Mouse (Mus musculus) myocyte (in vitro differentiated cells): ENCODE measurements around the gene Lgals7. TPM values are rescaled to one million over a fixed set of nuclear protein-coding genes. Genes with fewer than 3 reads are reported as not detected.

Source experiments
- H3K27me3 ChIP-seq: one replicate; pipeline ENCODE4 v1.6.1; 2011; ENCODE audit not compliant: control insufficient read depth, insufficient read depth, insufficient read length
- H3K36me3 ChIP-seq: one replicate; pipeline ENCODE4 v1.6.1; 2011; ENCODE audit not compliant: control insufficient read depth, insufficient read depth
- H3K4me2 ChIP-seq: one replicate; pipeline ENCODE4 v1.6.1; 2011; ENCODE audit warnings: low read depth, control low read depth
- H3K4me3 ChIP-seq: one replicate; pipeline ENCODE4 v1.5.1; 2011; ENCODE audit warnings: mild to moderate bottlenecking, control low read depth, moderate library complexity
- H3K79me2 ChIP-seq: one replicate; pipeline ENCODE4 v1.6.1; 2011; ENCODE audit not compliant: control insufficient read depth, insufficient read depth
- H3ac ChIP-seq: one replicate; pipeline ENCODE4 v1.6.1; 2011; ENCODE audit not compliant: control insufficient read depth, insufficient read length
- CEBPB ChIP-seq: IDR thresholded peaks from 2 replicates; pipeline ENCODE4 v1.6.1; 2011; ENCODE audit warnings: mild to moderate bottlenecking, moderate library complexity; ENCODE audit not compliant: poor library complexity, insufficient read depth, severe bottlenecking
- E2F4 ChIP-seq: IDR thresholded peaks from one replicate; pipeline ENCODE4 v1.6.1; 2011; ENCODE audit warnings: mild to moderate bottlenecking, control low read depth, moderate library complexity; ENCODE audit not compliant: insufficient read depth
- MAX ChIP-seq: IDR thresholded peaks from one replicate; pipeline ENCODE4 v1.6.1; 2011; ENCODE audit warnings: low read depth, mild to moderate bottlenecking, control low read depth
- MYOD1 ChIP-seq, 3 experiments: IDR thresholded peaks; one replicate each; pipeline ENCODE4 v1.6.1; 2011; ENCODE audit warnings: control low read depth in 2 of 3, low read depth in 2 of 3, mild to moderate bottlenecking in 2 of 3, moderate library complexity in 1 of 3; ENCODE audit not compliant: insufficient read length in 2 of 3, control insufficient read depth in 1 of 3
- MYOG ChIP-seq, 3 experiments: IDR thresholded peaks; one replicate each; pipeline ENCODE4 v1.6.1; 2011; ENCODE audit warnings: control low read depth in 2 of 3, low read depth in 2 of 3, mild to moderate bottlenecking in 2 of 3; ENCODE audit not compliant: insufficient read length in 2 of 3, control insufficient read depth in 1 of 3, insufficient read depth in 1 of 3
- POLR2A ChIP-seq: IDR thresholded peaks from one replicate; pipeline ENCODE4 v1.6.1; 2011; ENCODE audit warnings: low read depth, mild to moderate bottlenecking, control low read depth, moderate library complexity; ENCODE audit not compliant: insufficient read length
- POLR2AphosphoS2 ChIP-seq: IDR thresholded peaks from one replicate; pipeline ENCODE4 v1.6.1; 2011; ENCODE audit warnings: low read depth, control low read depth; ENCODE audit not compliant: insufficient read length
- REST ChIP-seq: IDR thresholded peaks from one replicate; pipeline ENCODE4 v1.6.1; 2011; ENCODE audit warnings: mild to moderate bottlenecking, control low read depth, moderate library complexity; ENCODE audit not compliant: insufficient read depth, insufficient read length
- SRF ChIP-seq: IDR thresholded peaks from one replicate; pipeline ENCODE4 v1.6.1; 2011; ENCODE audit warnings: low read depth; ENCODE audit not compliant: control insufficient read depth, insufficient read length
- TCF12 ChIP-seq: IDR thresholded peaks from one replicate; pipeline ENCODE4 v1.6.1; 2011; ENCODE audit warnings: mild to moderate bottlenecking, control low read depth; ENCODE audit not compliant: poor library complexity, insufficient read depth, severe bottlenecking
- TCF3 ChIP-seq: IDR thresholded peaks from one replicate; pipeline ENCODE4 v1.6.1; 2011; ENCODE audit warnings: low read depth, control low read depth; ENCODE audit not compliant: insufficient read length
- USF1 ChIP-seq: IDR thresholded peaks from one replicate; pipeline ENCODE4 v1.6.1; 2011; ENCODE audit warnings: low read depth, mild to moderate bottlenecking, control low read depth, moderate library complexity
- polyA plus RNA-seq: library from polyadenylated mRNA; unstranded; fragments of >200 nt; fragmentation: generic; extraction: Trizol; gene quantifications from one replicate; pipeline ENCODE4 v1.2.1, GENCODE M21; 2012; ENCODE audit warnings: missing spikeins

Gene Lgals7
- polyA plus RNA-seq, 1 experiment = 0.50 TPM

GRCm38 (mm10) chr7:28820358-28821260, 43.0 kb upstream of the Lgals7 start:
- H3K79me2 ChIP-seq = peaks cover 29% of the 10 kb centered on the region
- no peak overlapping the region for H3ac ChIP-seq
- peaks cover 60% of the 10 kb centered on the region for H3K36me3 ChIP-seq
- H3K4me3 ChIP-seq = no peak overlapping the region
- H3K4me2 ChIP-seq = peak overlapping the region; percentile 51
- no peak for TF ChIP-seq MYOG (IDR thresholded peaks at IDR 0.05; ENCODE audit: control insufficient read depth in 1 of 3, insufficient read depth in 1 of 3, insufficient read length in 2 of 3, low read depth in 2 of 3)
- TF ChIP-seq POLR2A = peak; percentile 5
- no peak for TF ChIP-seq MYOD1 (IDR thresholded peaks at IDR 0.05; ENCODE audit: control insufficient read depth in 1 of 3, insufficient read length in 2 of 3, low read depth in 2 of 3)
- TF ChIP-seq POLR2AphosphoS2 = peak; percentile 2
- TF ChIP-seq TCF12 = no peak
- TF ChIP-seq MAX = no peak
- TF ChIP-seq REST = no peak
- TF ChIP-seq CEBPB = 0 out of 2 replicates have a peak, but pooled peaks have one; percentile 2
- no peak for TF ChIP-seq E2F4
- TF ChIP-seq TCF3 = no peak
- TF ChIP-seq SRF = no peak
- H3K27me3 ChIP-seq = no peaks in the 10 kb centered on the region

- no peak for TF ChIP-seq TCF12
- no peak for TF ChIP-seq SRF
- TF ChIP-seq REST = no peak
- TF ChIP-seq POLR2AphosphoS2 = peak; percentile 44
- TF ChIP-seq MYOD1 (IDR thresholded peaks at IDR 0.05; ENCODE audit: control insufficient read depth in 1 of 3, insufficient read length in 2 of 3, low read depth in 2 of 3) = peak in 2 of 3 experiments; percentile 52 to 75
- TF ChIP-seq USF1 = no peak
- no peak for TF ChIP-seq E2F4
- no peak for TF ChIP-seq MAX
- peak; percentile 22 for TF ChIP-seq POLR2A
- TF ChIP-seq MYOG (IDR thresholded peaks at IDR 0.05; ENCODE audit: control insufficient read depth in 1 of 3, insufficient read depth in 1 of 3, insufficient read length in 2 of 3, low read depth in 2 of 3) = peak in 1 of 3 experiments; percentile 75
- TF ChIP-seq TCF3 = no peak
- no peak for TF ChIP-seq CEBPB
- Histone ChIP-seq H3K79me2 (peaks cover 21% of the 10 kb centered on the region), H3K4me2 (peak overlapping the region; percentile 51), H3K4me3 (no peak overlapping the region), H3ac (no peak overlapping the region), H3K36me3 (peaks cover 53% of the 10 kb centered on the region), H3K27me3 (no peaks in the 10 kb centered on the region)
Measured at GRCm38 (mm10) chr7:28821261-28821831, 42.3 kb upstream of the Lgals7 start.

GRCm38 (mm10) chr7:28822556-28822955, 41.1 kb upstream of the Lgals7 start:
- no peak overlapping the region for H3K4me2 ChIP-seq
- peaks cover 9% of the 10 kb centered on the region for H3K79me2 ChIP-seq
- no peak overlapping the region for H3K4me3 ChIP-seq
- no peak overlapping the region for H3ac ChIP-seq
- TF ChIP-seq POLR2A (peak; percentile 14), E2F4 (no peak)
- H3K27me3 ChIP-seq = no peaks in the 10 kb centered on the region
- H3K36me3 ChIP-seq = peaks cover 41% of the 10 kb centered on the region

GRCm38 (mm10) chr7:28822993-28823903, 40.4 kb upstream of the Lgals7 start:
- Histone ChIP-seq H3K79me2 (peaks cover 4% of the 10 kb centered on the region), H3K27me3 (no peaks in the 10 kb centered on the region), H3ac (no peak overlapping the region), H3K4me2 (no peak overlapping the region), H3K36me3 (peaks cover 34% of the 10 kb centered on the region), H3K4me3 (no peak overlapping the region)
- TF ChIP-seq POLR2A = peak; percentile 22
- peak; percentile 88 for TF ChIP-seq POLR2AphosphoS2
- TF ChIP-seq TCF12 = no peak

GRCm38 (mm10) chr7:28823932-28824331, 39.7 kb upstream of the Lgals7 start:
- Histone ChIP-seq H3K36me3 (peaks cover 33% of the 10 kb centered on the region), H3K79me2 (peaks cover 4% of the 10 kb centered on the region), H3ac (no peak overlapping the region), H3K4me3 (no peak overlapping the region), H3K27me3 (no peaks in the 10 kb centered on the region), H3K4me2 (no peak overlapping the region)
- TF ChIP-seq MYOD1 (IDR thresholded peaks at IDR 0.05; ENCODE audit: control insufficient read depth in 1 of 3, insufficient read length in 2 of 3, low read depth in 2 of 3) (peak in 2 of 3 experiments; percentile 45 to 46), POLR2A (no peak), MYOG (IDR thresholded peaks at IDR 0.05; ENCODE audit: control insufficient read depth in 1 of 3, insufficient read depth in 1 of 3, insufficient read length in 2 of 3, low read depth in 2 of 3) (no peak), TCF3 (no peak), USF1 (no peak), CEBPB (no peak), TCF12 (peak; percentile 4), MAX (no peak), POLR2AphosphoS2 (no peak)
